Mouse (Mus musculus): ENCODE measurements at regions not wholly inside any gene's neighbourhood (a gene's known extent, or its start where the extent isn't known, plus 50 kb on each side); places are given as distances from the start of the nearest gene placed in this dataset.

- TF ChIP-seq CTCF (IDR thresholded peaks at IDR 0.05; ENCODE audit: low read depth) (no peak), EP300 (optimal IDR thresholded peaks at IDR 0.05) (no peak)
Measured at GRCm38 (mm10) chr6:94776585-94776984, 76.6 kb upstream of the Lrig1 start.

Data from stomach, postnatal 0 days (tissue).